Mouse (Mus musculus) lung, adult 2 months (tissue): ENCODE data around the gene Tspan10.

Source experiments
- CTCF ChIP-seq: fragments of 200-500 bp; IDR thresholded peaks from 2 replicates; pipeline ENCODE4 v1.5.1; 2011; ENCODE audit warnings: mild to moderate bottlenecking, low read length, control low read depth; ENCODE audit not compliant: insufficient read depth
- POLR2A ChIP-seq: fragments of 200-500 bp; IDR thresholded peaks from 2 replicates; pipeline ENCODE4 v1.6.1; 2011; ENCODE audit warnings: low read depth, mild to moderate bottlenecking, control low read depth, low read length, borderline replicate concordance; ENCODE audit errors: extremely low read depth

DNA sequence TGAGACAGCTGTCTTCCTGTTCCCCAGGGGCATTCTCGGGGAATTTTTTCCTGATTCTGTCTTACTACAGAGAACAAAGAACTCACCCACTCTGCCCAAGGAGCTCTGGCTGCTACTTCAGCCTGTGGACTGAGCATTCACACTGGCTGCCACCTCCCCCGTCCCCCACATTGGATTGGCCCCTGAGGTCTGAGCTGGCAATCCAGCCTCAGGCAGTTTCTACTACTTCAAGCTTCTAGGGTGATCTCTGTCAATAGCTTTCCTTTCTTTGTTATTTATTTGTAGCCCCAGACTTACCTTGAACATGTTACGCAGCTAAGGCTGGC lies 50.4 kb downstream of the Tspan10 start:
- TF ChIP-seq POLR2A = no peak
- no peak for TF ChIP-seq CTCF
